Mouse (Mus musculus) myocyte (in vitro differentiated cells): ENCODE results near the gene Pde6d. TPM values are rescaled to one million over a fixed set of nuclear protein-coding genes. Genes with fewer than 3 reads are reported as not detected.

Source experiments
- H3K27me3 ChIP-seq: one replicate; pipeline ENCODE4 v1.6.1; 2011; ENCODE audit not compliant: control insufficient read depth, insufficient read depth, insufficient read length
- H3K36me3 ChIP-seq: one replicate; pipeline ENCODE4 v1.6.1; 2011; ENCODE audit not compliant: control insufficient read depth, insufficient read depth
- H3K4me2 ChIP-seq: one replicate; pipeline ENCODE4 v1.6.1; 2011; ENCODE audit warnings: low read depth, control low read depth
- H3K4me3 ChIP-seq: one replicate; pipeline ENCODE4 v1.5.1; 2011; ENCODE audit warnings: mild to moderate bottlenecking, control low read depth, moderate library complexity
- H3K79me2 ChIP-seq: one replicate; pipeline ENCODE4 v1.6.1; 2011; ENCODE audit not compliant: control insufficient read depth, insufficient read depth
- H3ac ChIP-seq: one replicate; pipeline ENCODE4 v1.6.1; 2011; ENCODE audit not compliant: control insufficient read depth, insufficient read length
- CEBPB ChIP-seq: IDR thresholded peaks from 2 replicates; pipeline ENCODE4 v1.6.1; 2011; ENCODE audit warnings: mild to moderate bottlenecking, moderate library complexity; ENCODE audit not compliant: poor library complexity, insufficient read depth, severe bottlenecking
- E2F4 ChIP-seq: IDR thresholded peaks from one replicate; pipeline ENCODE4 v1.6.1; 2011; ENCODE audit warnings: mild to moderate bottlenecking, control low read depth, moderate library complexity; ENCODE audit not compliant: insufficient read depth
- MAX ChIP-seq: IDR thresholded peaks from one replicate; pipeline ENCODE4 v1.6.1; 2011; ENCODE audit warnings: low read depth, mild to moderate bottlenecking, control low read depth
- MYOD1 ChIP-seq, 3 experiments: IDR thresholded peaks; one replicate each; pipeline ENCODE4 v1.6.1; 2011; ENCODE audit warnings: control low read depth in 2 of 3, low read depth in 2 of 3, mild to moderate bottlenecking in 2 of 3, moderate library complexity in 1 of 3; ENCODE audit not compliant: insufficient read length in 2 of 3, control insufficient read depth in 1 of 3
- MYOG ChIP-seq, 3 experiments: IDR thresholded peaks; one replicate each; pipeline ENCODE4 v1.6.1; 2011; ENCODE audit warnings: control low read depth in 2 of 3, low read depth in 2 of 3, mild to moderate bottlenecking in 2 of 3; ENCODE audit not compliant: insufficient read length in 2 of 3, control insufficient read depth in 1 of 3, insufficient read depth in 1 of 3
- POLR2A ChIP-seq: IDR thresholded peaks from one replicate; pipeline ENCODE4 v1.6.1; 2011; ENCODE audit warnings: low read depth, mild to moderate bottlenecking, control low read depth, moderate library complexity; ENCODE audit not compliant: insufficient read length
- POLR2AphosphoS2 ChIP-seq: IDR thresholded peaks from one replicate; pipeline ENCODE4 v1.6.1; 2011; ENCODE audit warnings: low read depth, control low read depth; ENCODE audit not compliant: insufficient read length
- REST ChIP-seq: IDR thresholded peaks from one replicate; pipeline ENCODE4 v1.6.1; 2011; ENCODE audit warnings: mild to moderate bottlenecking, control low read depth, moderate library complexity; ENCODE audit not compliant: insufficient read depth, insufficient read length
- SRF ChIP-seq: IDR thresholded peaks from one replicate; pipeline ENCODE4 v1.6.1; 2011; ENCODE audit warnings: low read depth; ENCODE audit not compliant: control insufficient read depth, insufficient read length
- TCF12 ChIP-seq: IDR thresholded peaks from one replicate; pipeline ENCODE4 v1.6.1; 2011; ENCODE audit warnings: mild to moderate bottlenecking, control low read depth; ENCODE audit not compliant: poor library complexity, insufficient read depth, severe bottlenecking
- TCF3 ChIP-seq: IDR thresholded peaks from one replicate; pipeline ENCODE4 v1.6.1; 2011; ENCODE audit warnings: low read depth, control low read depth; ENCODE audit not compliant: insufficient read length
- USF1 ChIP-seq: IDR thresholded peaks from one replicate; pipeline ENCODE4 v1.6.1; 2011; ENCODE audit warnings: low read depth, mild to moderate bottlenecking, control low read depth, moderate library complexity
- polyA plus RNA-seq: library from polyadenylated mRNA; unstranded; fragments of >200 nt; fragmentation: generic; extraction: Trizol; gene quantifications from one replicate; pipeline ENCODE4 v1.2.1, GENCODE M21; 2012; ENCODE audit warnings: missing spikeins

The Pde6d gene
- polyA plus RNA-seq, 1 experiment = 50.0 TPM

DNA sequence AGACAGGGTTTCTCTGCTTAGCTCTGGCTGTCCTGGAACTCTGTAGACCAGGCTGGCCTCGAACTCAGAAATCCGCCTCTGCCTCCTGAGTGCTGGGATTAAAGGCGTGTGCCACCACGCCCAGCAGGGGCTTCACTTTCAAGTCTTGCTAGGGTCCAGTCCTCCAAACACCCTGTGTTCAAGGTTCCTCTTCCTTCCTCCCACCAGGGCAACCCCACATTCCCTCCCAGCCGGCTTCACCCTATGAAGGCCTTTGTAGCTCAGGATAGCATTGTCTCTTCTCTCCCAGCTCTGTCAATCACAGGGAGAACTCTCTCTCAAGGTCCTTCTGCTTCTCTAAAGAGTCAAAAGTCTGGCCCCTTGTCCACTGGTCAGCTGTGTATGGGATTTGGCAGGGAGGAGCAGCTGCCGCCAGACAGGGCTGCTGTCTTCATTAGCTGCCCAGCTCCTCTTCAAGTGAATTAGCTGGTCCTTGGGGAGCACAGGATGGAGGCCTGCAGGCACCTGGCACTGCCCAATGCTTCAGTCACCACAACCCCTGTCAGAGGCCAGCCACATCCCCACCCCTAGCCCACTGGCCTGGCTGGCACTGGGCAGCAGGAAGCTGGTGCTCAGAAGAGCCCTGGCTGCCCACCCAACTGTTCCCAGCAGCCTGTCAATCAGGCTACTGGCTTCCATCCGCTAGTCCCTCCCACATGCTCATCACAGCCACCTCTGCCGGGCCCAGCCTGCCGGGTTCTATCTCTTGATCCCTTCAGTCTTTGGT lies 71.6 kb downstream of the Pde6d start:
- TF ChIP-seq TCF3 (no peak), MYOG (IDR thresholded peaks at IDR 0.05; ENCODE audit: control insufficient read depth in 1 of 3, insufficient read depth in 1 of 3, insufficient read length in 2 of 3, low read depth in 2 of 3) (peak in 2 of 3 experiments; percentile 63 to 73), MYOD1 (IDR thresholded peaks at IDR 0.05; ENCODE audit: control insufficient read depth in 1 of 3, insufficient read length in 2 of 3, low read depth in 2 of 3) (peak in 2 of 3 experiments; percentile 91 to 93)
- Histone ChIP-seq H3K27me3 (no peaks in the 10 kb centered on the region), H3ac (no peak overlapping the region), H3K36me3 (no peaks in the 10 kb centered on the region), H3K4me2 (no peak overlapping the region), H3K4me3 (no peak overlapping the region), H3K79me2 (no peaks in the 10 kb centered on the region)

- Histone ChIP-seq H3K79me2 (no peaks in the 10 kb centered on the region), H3ac (no peak overlapping the region), H3K27me3 (no peaks in the 10 kb centered on the region), H3K4me2 (no peak overlapping the region), H3K4me3 (no peak overlapping the region), H3K36me3 (no peaks in the 10 kb centered on the region)
- no peak for TF ChIP-seq CEBPB
- no peak for TF ChIP-seq MAX
- no peak for TF ChIP-seq POLR2A
- TF ChIP-seq E2F4 = no peak
- TF ChIP-seq MYOG (IDR thresholded peaks at IDR 0.05; ENCODE audit: control insufficient read depth in 1 of 3, insufficient read depth in 1 of 3, insufficient read length in 2 of 3, low read depth in 2 of 3) = no peak
- no peak for TF ChIP-seq USF1
- TF ChIP-seq REST = no peak
These were observed 72.2 kb downstream of the Pde6d start for GRCm38 (mm10) chr1:86510266-86510665.

DNA sequence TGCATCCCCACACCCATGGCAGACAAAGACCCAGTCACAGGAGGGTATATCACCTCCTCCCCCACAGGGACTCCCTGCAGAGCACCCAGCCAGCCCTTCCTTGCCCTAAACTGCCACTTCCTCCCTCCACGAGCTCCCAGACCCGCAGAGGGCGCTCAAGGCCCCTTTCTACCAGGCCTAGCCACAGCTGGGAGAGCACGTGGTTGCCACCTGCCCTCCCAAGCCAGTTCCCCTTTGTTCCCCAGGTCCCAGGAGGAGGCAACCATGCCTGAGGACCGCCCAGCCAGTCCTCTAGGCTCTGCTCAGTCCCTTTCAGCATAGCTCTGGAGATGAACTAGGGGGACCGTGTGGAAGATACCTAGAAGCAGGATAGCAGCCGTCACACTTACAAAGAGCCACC lies 73.0 kb downstream of the Pde6d start:
- no peak overlapping the region for H3ac ChIP-seq
- no peaks in the 10 kb centered on the region for H3K27me3 ChIP-seq
- H3K4me3 ChIP-seq = no peak overlapping the region
- TF ChIP-seq CEBPB (no peak), MYOD1 (IDR thresholded peaks at IDR 0.05; ENCODE audit: control insufficient read depth in 1 of 3, insufficient read length in 2 of 3, low read depth in 2 of 3) (peak in 2 of 3 experiments; percentile 91), POLR2A (no peak), TCF12 (peak; percentile 56), MYOG (IDR thresholded peaks at IDR 0.05; ENCODE audit: control insufficient read depth in 1 of 3, insufficient read depth in 1 of 3, insufficient read length in 2 of 3, low read depth in 2 of 3) (peak in 2 of 3 experiments; percentile 89 to 94), MAX (peak; percentile 36), USF1 (peak; percentile 78), TCF3 (peak; percentile 46), E2F4 (no peak), SRF (peak; percentile 38)
- H3K79me2 ChIP-seq = no peaks in the 10 kb centered on the region
- no peak overlapping the region for H3K4me2 ChIP-seq
- H3K36me3 ChIP-seq = no peaks in the 10 kb centered on the region

DNA sequence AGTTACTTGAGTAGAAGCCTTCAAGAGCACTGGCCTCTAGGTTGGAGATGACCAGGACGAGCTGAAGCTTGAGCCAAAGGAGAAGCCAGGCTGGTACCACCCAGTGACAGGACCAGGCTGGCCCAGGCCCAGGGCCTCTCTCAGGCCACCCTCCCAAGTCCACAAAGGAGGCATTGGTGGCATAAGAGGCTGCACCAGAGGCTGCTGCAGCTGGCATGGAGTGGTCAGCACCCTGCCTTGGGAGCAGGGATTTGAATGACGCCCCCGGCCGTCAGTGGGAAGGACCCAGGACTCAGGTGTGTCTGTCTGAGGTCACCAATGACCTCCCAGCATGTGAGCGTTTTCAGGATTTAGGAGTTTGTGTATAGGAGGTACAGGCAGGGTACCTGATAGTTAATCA lies 74.6 kb downstream of the Pde6d start:
- Histone ChIP-seq H3K4me3 (no peak overlapping the region), H3K27me3 (no peaks in the 10 kb centered on the region), H3ac (no peak overlapping the region), H3K36me3 (no peaks in the 10 kb centered on the region), H3K4me2 (no peak overlapping the region), H3K79me2 (no peaks in the 10 kb centered on the region)
- TF ChIP-seq MYOD1 (IDR thresholded peaks at IDR 0.05; ENCODE audit: control insufficient read depth in 1 of 3, insufficient read length in 2 of 3, low read depth in 2 of 3) (no peak), TCF12 (no peak), MAX (no peak), TCF3 (no peak)

- no peak for TF ChIP-seq TCF3
- TF ChIP-seq MYOG (IDR thresholded peaks at IDR 0.05; ENCODE audit: control insufficient read depth in 1 of 3, insufficient read depth in 1 of 3, insufficient read length in 2 of 3, low read depth in 2 of 3) = no peak
- no peak for TF ChIP-seq POLR2A
- no peak for TF ChIP-seq TCF12
- no peak for TF ChIP-seq USF1
- no peak for TF ChIP-seq REST
- TF ChIP-seq MAX = no peak
- TF ChIP-seq MYOD1 (IDR thresholded peaks at IDR 0.05; ENCODE audit: control insufficient read depth in 1 of 3, insufficient read length in 2 of 3, low read depth in 2 of 3) = no peak
- no peak for TF ChIP-seq E2F4
- TF ChIP-seq SRF = no peak
- no peak for TF ChIP-seq CEBPB
- no peak for TF ChIP-seq POLR2AphosphoS2
- H3K4me2 ChIP-seq = no peak overlapping the region
- no peak overlapping the region for H3K4me3 ChIP-seq
- H3K36me3 ChIP-seq = no peaks in the 10 kb centered on the region
- H3K79me2 ChIP-seq = no peaks in the 10 kb centered on the region
- no peaks in the 10 kb centered on the region for H3K27me3 ChIP-seq
- H3ac ChIP-seq = no peak overlapping the region
These were observed 76.0 kb downstream of the Pde6d start for GRCm38 (mm10) chr1:86506420-86506819.
